Mouse (Mus musculus) stomach, postnatal 0 days (tissue): ENCODE measurements around the gene C1ql4. TPM values are rescaled to one million over a fixed set of nuclear protein-coding genes. Genes with fewer than 3 reads are reported as not detected.

Source experiments
- ATAC-seq: fragments of 200-750 bp; cut with Nextera tagmentation; 2 replicates; pipeline ENCODE4 v1.8.0; 2017; ENCODE audit not compliant: low FRiP score, low TSS enrichment
- DNase-seq: peaks from one replicate; pipeline ENCODE4 v3.0.0-alpha.2; 2016; ENCODE audit warnings: low spot score
- H3K27ac ChIP-seq: fragments of 300-500 bp; sonication (generic); replicated peaks from 2 replicates; pipeline ENCODE4 v1.5.1; 2014; ENCODE audit warnings: mild to moderate bottlenecking, control low read depth
- H3K27me3 ChIP-seq: fragments of 300-500 bp; sonication (generic); 2 replicates; pipeline ENCODE4 v1.6.1; 2014; ENCODE audit warnings: low read length; ENCODE audit not compliant: control insufficient read depth, insufficient read depth
- H3K36me3 ChIP-seq: fragments of 300-500 bp; sonication (generic); 2 replicates; pipeline ENCODE4 v1.6.1; 2014; ENCODE audit warnings: low read length, mixed read lengths; ENCODE audit not compliant: control insufficient read depth, insufficient read depth
- H3K4me1 ChIP-seq: fragments of 300-500 bp; sonication (generic); replicated peaks from 2 replicates; pipeline ENCODE4 v1.6.1; 2014; ENCODE audit warnings: antibody characterized with exemption; ENCODE audit not compliant: control insufficient read depth, insufficient read depth
- H3K4me2 ChIP-seq: fragments of 300-500 bp; sonication (generic); replicated peaks from 2 replicates; pipeline ENCODE4 v1.6.1; 2014; ENCODE audit warnings: low read depth, mild to moderate bottlenecking, control low read depth, moderate library complexity
- H3K4me3 ChIP-seq: fragments of 300-500 bp; sonication (generic); 2 replicates; pipeline ENCODE4 v1.5.1; 2014; ENCODE audit warnings: low read depth, low read length, control low read depth
- H3K9ac ChIP-seq: fragments of 300-500 bp; sonication (generic); 2 replicates; pipeline ENCODE4 v1.6.1; 2014; ENCODE audit warnings: mild to moderate bottlenecking, low read length, control low read depth, mixed read lengths
- H3K9me3 ChIP-seq: fragments of 300-500 bp; sonication (generic); 2 replicates; pipeline ENCODE4 v1.6.1; 2016; ENCODE audit warnings: low read length; ENCODE audit not compliant: control insufficient read depth
- CTCF ChIP-seq: IDR thresholded peaks from 2 replicates; pipeline ENCODE4 v1.5.1; 2016; ENCODE audit warnings: antibody characterized with exemption, low read depth, mild to moderate bottlenecking, moderate library complexity
- EP300 ChIP-seq: optimal IDR thresholded peaks from 2 replicates; pipeline ENCODE3; 2016; ENCODE audit warnings: antibody characterized with exemption
- WGBS: fragments of 180-500 bp; shearing (Covaris S2); extraction: QIAGEN DNeasy Blood & Tissue Kit; methylation state at CpG from one replicate; pipeline ENCODE4 v1.1.7; 2014; 5-methylcytosine and 5-hydroxymethylcytosine counted together
- polyA plus RNA-seq: library from polyadenylated mRNA; unstranded; fragments of >200 nt; fragmentation: Nextera tagmentation; extraction: Ambion mirVana; gene quantifications from 2 replicates; pipeline ENCODE4 v1.2.1, GENCODE M21; 2015

The C1ql4 gene
- polyA plus RNA-seq, 1 experiment from 2014 or later = not detected

GRCm38 (mm10) chr15:99114312-99115064 lies 26.9 kb upstream of the C1ql4 start:
- Histone ChIP-seq H3K4me1 (no peaks in the 10 kb centered on the region), H3K27me3 (no peaks in the 10 kb centered on the region), H3K27ac (no peak overlapping the region), H3K36me3 (no peaks in the 10 kb centered on the region), H3K4me3 (no peak overlapping the region), H3K4me2 (no peak overlapping the region), H3K9me3 (no peaks in the 10 kb centered on the region), H3K9ac (no peak overlapping the region)
- no peak for DNase-seq
- 42% methylated on average over 14 of the region's 14 CpGs for WGBS
- ATAC-seq = no peak
- TF ChIP-seq EP300 (no peak), CTCF (no peak)

GRCm38 (mm10) chr15:99113396-99113975 lies 25.9 kb upstream of the C1ql4 start:
- 12% methylated on average over 9 of the region's 9 CpGs for WGBS
- DNase-seq = peak; percentile 35
- H3K9me3 ChIP-seq = no peaks in the 10 kb centered on the region
- no peaks in the 10 kb centered on the region for H3K27me3 ChIP-seq
- H3K4me1 ChIP-seq = no peaks in the 10 kb centered on the region
- H3K36me3 ChIP-seq = no peaks in the 10 kb centered on the region
- peak; percentile 53 for ATAC-seq
- H3K4me3 ChIP-seq = no peak overlapping the region
- peak; percentile 69 for TF ChIP-seq CTCF
- TF ChIP-seq EP300 = no peak
- peak overlapping the region; percentile 14; the same call in 1 of the 2 replicates for H3K4me2 ChIP-seq
- H3K9ac ChIP-seq = no peak overlapping the region
- H3K27ac ChIP-seq = no peak overlapping the region

GRCm38 (mm10) chr15:99112843-99113395 lies 25.3 kb upstream of the C1ql4 start:
- DNase-seq = no peak
- Histone ChIP-seq H3K27ac (no peak overlapping the region), H3K9ac (no peak overlapping the region), H3K9me3 (no peaks in the 10 kb centered on the region), H3K4me3 (no peak overlapping the region), H3K36me3 (no peaks in the 10 kb centered on the region), H3K27me3 (no peaks in the 10 kb centered on the region), H3K4me2 (no peak overlapping the region), H3K4me1 (no peaks in the 10 kb centered on the region)
- WGBS = 59% methylated on average over 11 of the region's 11 CpGs
- no peak for ATAC-seq
- TF ChIP-seq CTCF (no peak), EP300 (no peak)

DNA sequence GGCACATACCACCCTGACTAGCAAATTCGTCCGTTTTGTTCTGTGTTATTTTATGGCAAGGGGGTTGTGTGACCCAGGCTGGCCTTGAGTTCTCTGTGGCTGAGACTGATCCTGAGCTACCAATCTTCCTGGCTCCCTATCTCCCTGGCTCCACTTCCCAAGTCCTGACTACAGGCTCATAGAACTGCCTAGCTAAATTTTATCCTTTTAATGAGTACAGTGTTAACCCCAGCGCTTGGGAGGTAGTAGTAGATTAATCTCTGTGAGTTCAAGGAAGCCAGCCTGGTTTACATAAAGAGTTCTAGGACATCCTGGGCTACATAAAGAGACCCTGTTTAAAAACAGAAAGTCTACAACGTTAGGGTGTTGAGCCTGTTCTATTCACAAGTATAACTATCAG lies 24.2 kb upstream of the C1ql4 start:
- no peak for ATAC-seq
- no peaks in the 10 kb centered on the region for H3K4me1 ChIP-seq

GRCm38 (mm10) chr15:99111139-99111538 lies 23.5 kb upstream of the C1ql4 start:
- ATAC-seq = no peak

More for the DNA sequence above, 24.2 kb upstream of the C1ql4 start:
- H3K4me3 ChIP-seq = no peak overlapping the region
- DNase-seq = no peak
- no peaks in the 10 kb centered on the region for H3K27me3 ChIP-seq
- H3K9ac ChIP-seq = no peak overlapping the region
- 59% methylated on average over 4 of the region's 4 CpGs for WGBS
- H3K27ac ChIP-seq = no peak overlapping the region
- H3K9me3 ChIP-seq = no peaks in the 10 kb centered on the region
- H3K4me2 ChIP-seq = no peak overlapping the region
- H3K36me3 ChIP-seq = no peaks in the 10 kb centered on the region
- TF ChIP-seq EP300 (no peak), CTCF (no peak)

GRCm38 (mm10) chr15:99107866-99108265 lies 20.2 kb upstream of the C1ql4 start:
- TF ChIP-seq EP300 = no peak
- TF ChIP-seq CTCF = no peak
- Histone ChIP-seq H3K4me1 (no peaks in the 10 kb centered on the region), H3K4me2 (no peak overlapping the region), H3K36me3 (no peaks in the 10 kb centered on the region), H3K4me3 (no peak overlapping the region), H3K27me3 (no peaks in the 10 kb centered on the region), H3K9me3 (no peaks in the 10 kb centered on the region), H3K9ac (no peak overlapping the region), H3K27ac (no peak overlapping the region)
- 65% methylated on average over 3 of the region's 3 CpGs for WGBS
- no peak for ATAC-seq
- no peak for DNase-seq

More at GRCm38 (mm10) chr15:99111139-99111538, 23.5 kb upstream of the C1ql4 start:
- DNase-seq = no peak
- no peak for TF ChIP-seq EP300
- TF ChIP-seq CTCF = no peak
- Histone ChIP-seq H3K4me1 (no peaks in the 10 kb centered on the region), H3K9me3 (no peaks in the 10 kb centered on the region), H3K27me3 (no peaks in the 10 kb centered on the region), H3K27ac (no peak overlapping the region), H3K36me3 (no peaks in the 10 kb centered on the region), H3K4me2 (no peak overlapping the region), H3K4me3 (no peak overlapping the region), H3K9ac (no peak overlapping the region)
- WGBS = 86% methylated on average over 3 of the region's 3 CpGs
